Mouse (Mus musculus) embryonic fibroblast, embryonic 13.5 days (primary cell): ENCODE results near the gene Paics. TPM values are rescaled to one million over a fixed set of nuclear protein-coding genes. Genes with fewer than 3 reads are reported as not detected.
"Not testable (repeated sequence)": the region's sequence is repeated elsewhere in the genome, so short reads cannot be mapped to it uniquely, and the experiment has no call there.

Experiments used
- H3K27ac ChIP-seq: 2 replicates; pipeline ENCODE4 v1.5.1; 2012; ENCODE audit warnings: low read length, control low read depth, inconsistent platforms; ENCODE audit not compliant: insufficient read depth
- H3K4me1 ChIP-seq: 2 replicates; pipeline ENCODE4 v1.6.1; 2011; ENCODE audit warnings: low read length; ENCODE audit not compliant: control insufficient read depth, insufficient read depth
- H3K4me3 ChIP-seq: 2 replicates; pipeline ENCODE4 v1.5.1; 2011; ENCODE audit warnings: mild to moderate bottlenecking, control low read depth, low read length; ENCODE audit not compliant: insufficient read depth
- CTCF ChIP-seq: IDR thresholded peaks from 2 replicates; pipeline ENCODE4 v1.5.1; 2011; ENCODE audit warnings: mild to moderate bottlenecking, control low read depth, low read length, moderate library complexity, borderline replicate concordance; ENCODE audit not compliant: insufficient read depth
- POLR2A ChIP-seq: IDR thresholded peaks from 2 replicates; pipeline ENCODE4 v1.6.1; 2011; ENCODE audit warnings: low read depth, mild to moderate bottlenecking, control low read depth, low read length, moderate library complexity
- polyA plus RNA-seq: library from polyadenylated mRNA; stranded (reverse); fragments of >200 nt; gene quantifications from 2 replicates; pipeline ENCODE4 v1.2.4, GENCODE M21; 2011; ENCODE audit warnings: low read depth; ENCODE audit not compliant: missing spikeins, insufficient read length

The Paics gene
- polyA plus RNA-seq, 1 experiment = 173 TPM

DNA sequence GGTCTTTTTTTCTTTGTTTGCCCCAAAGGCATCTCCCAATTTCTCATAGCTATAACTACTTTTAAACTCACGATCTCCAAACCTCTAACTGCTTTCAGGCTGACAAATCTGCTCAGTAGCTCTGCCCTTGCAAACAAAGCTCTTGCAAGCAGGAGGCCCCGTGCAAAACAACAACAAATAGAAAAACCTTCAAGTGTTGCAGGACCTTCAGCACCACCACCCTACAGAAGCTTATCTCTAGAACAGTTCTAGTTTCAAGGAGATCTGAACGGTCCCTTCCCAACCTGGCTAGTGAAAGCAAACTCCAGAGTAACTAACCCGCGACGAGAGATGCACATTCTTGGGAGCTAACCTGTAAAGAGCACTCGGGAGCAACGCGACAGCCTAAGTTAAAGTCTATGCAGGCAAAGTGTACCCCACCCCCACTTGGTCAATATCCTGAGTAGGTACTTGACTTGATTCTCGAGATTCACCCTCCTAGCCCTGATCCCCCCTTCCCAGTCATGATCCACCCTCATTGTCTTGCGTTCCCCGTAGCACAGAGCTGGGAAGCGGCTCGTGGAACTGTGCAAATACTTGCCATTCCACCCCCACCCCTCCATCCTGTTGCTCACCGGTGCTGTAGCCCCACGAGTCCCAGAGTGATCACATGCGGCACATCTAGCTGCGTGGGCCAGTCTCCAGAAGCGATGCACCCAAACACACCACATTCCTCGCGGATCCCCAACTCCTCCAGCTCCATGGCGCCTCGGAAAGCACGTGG, 583 bp upstream of the Paics start:
- TF ChIP-seq CTCF = no peak
- no peak for TF ChIP-seq POLR2A
- Histone ChIP-seq H3K27ac (0 out of 2 replicates have a peak overlapping the region, but pooled peaks have one; percentile 4), H3K4me1 (0 out of 2 replicates have a peak, but pooled peaks cover 4% of the 10 kb centered on the region)

DNA sequence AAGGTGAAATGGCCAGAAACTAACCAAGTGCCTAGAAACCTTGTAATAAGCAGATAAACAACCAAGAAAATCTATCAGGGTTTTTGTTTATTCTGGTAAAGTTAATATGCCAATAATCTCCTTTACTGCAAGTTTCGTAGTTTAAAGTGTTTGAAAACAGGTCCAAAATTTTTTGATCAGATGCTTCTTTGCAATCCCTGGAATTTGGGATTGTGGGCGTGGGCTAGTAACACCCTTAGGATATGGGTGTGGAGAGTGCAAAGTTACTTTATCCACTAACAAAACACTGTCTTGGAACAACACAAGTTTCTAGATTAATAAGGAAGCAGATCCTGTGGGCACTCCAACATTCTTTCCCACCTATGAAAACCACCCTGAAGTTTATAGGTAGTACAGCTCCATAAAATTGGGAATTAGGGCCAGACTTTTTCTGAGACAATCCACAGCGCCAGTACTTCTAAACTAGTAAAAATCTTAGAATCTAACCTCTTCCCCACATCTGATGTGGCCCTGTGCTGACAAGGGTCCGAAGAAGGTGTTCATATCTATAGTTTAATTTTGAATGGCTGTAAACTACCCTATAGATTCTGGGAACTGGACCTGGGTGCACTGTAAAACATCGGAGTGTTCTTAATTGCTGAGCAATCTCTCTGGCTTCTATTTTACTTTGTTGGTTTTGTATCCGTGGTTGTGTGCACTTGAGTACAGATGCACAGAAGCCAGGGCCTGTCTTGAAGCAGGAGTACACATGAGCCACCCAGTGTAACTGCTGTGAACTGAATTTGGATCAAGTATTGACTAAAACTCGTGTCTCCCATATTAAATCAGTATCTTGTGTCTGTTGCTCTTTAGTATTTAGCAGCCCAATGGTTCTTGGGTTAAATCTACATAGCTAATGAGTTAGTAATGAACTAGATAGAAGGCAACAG, 1.3 kb downstream of the Paics start:
- peak overlapping the region; percentile 92 for H3K4me3 ChIP-seq
- 0 out of 2 replicates have a peak, but pooled peaks cover 4% of the 10 kb centered on the region for H3K4me1 ChIP-seq
- H3K27ac ChIP-seq = peak overlapping the region; percentile 54
- TF ChIP-seq CTCF (no peak), POLR2A (no peak)

More for the DNA sequence above, 583 bp upstream of the Paics start:
- H3K4me3 ChIP-seq = peak overlapping the region; percentile 60

- Histone ChIP-seq H3K27ac (no peak overlapping the region), H3K4me3 (no peak overlapping the region), H3K4me1 (0 out of 2 replicates have a peak, but pooled peaks cover 2% of the 10 kb centered on the region)
- TF ChIP-seq CTCF (no peak), POLR2A (no peak)
These were observed 2.7 kb downstream of the Paics start for GRCm38 (mm10) chr5:76953794-76954193.

DNA sequence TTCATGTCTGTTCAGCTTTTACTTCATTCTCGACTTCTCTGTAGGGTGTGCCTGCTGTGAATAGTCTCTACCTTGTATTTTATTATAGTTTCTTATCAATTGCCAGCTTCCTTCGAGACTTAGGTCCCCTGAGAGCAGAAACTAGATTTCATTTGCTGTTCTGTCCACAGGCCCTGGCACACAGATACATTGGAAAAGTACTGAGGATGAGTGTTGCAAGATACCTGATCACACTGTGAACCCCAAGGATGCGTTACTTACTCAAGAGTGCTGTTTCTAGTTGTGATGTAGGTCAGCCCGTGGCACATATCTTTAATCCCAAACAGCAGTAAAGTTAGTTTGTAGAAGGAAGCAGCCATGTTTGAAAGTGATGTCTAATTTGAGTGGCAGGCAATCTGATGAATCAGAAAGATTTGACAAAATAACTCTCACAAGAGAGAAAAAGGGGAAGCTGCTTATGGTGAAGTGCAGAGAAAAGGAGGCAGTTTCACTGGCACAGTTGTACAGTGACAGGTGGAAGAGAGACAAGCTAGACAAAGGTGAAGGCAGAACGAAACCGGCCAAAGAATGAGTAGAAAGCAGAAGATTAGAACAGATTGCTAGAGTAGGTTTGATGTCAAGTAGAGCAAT, 3.3 kb downstream of the Paics start:
- TF ChIP-seq CTCF (no peak), POLR2A (no peak)
- no peak overlapping the region for H3K27ac ChIP-seq
- 0 out of 2 replicates have a peak, but pooled peaks cover 2% of the 10 kb centered on the region for H3K4me1 ChIP-seq
- H3K4me3 ChIP-seq = no peak overlapping the region

GRCm38 (mm10) chr5:76955474-76955873, 4.4 kb downstream of the Paics start:
- Histone ChIP-seq H3K4me3 (no peak overlapping the region), H3K27ac (no peak overlapping the region), H3K4me1 (peaks cover 4% of the 10 kb centered on the region)
- TF ChIP-seq CTCF (no peak), POLR2A (no peak)

GRCm38 (mm10) chr5:76957954-76958353, 6.8 kb downstream of the Paics start:
- TF ChIP-seq CTCF (no peak), POLR2A (no peak)
- Histone ChIP-seq H3K4me3 (no peak overlapping the region), H3K4me1 (peaks cover 10% of the 10 kb centered on the region), H3K27ac (no peak overlapping the region)

DNA sequence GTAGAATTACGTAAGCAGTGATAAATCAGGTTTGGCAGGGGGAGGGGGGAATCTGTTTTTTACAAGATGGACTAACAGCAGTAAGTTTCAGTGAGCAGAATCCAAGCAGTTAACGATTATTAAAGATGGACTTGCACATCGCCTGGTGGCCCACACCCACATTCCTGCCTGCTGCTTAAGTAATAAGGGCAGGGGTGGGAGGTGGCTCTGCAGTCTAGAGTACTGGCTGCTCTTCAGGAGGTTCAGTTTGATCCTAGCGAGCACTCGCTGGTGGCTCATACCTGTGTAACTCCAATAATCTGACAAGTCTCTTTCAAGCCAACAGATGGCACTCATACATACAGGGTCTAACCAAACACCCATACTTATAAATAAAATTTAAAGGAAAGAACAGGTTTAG, 8.5 kb downstream of the Paics start:
- Histone ChIP-seq H3K27ac (no peak overlapping the region), H3K4me1 (peaks cover 10% of the 10 kb centered on the region), H3K4me3 (no peak overlapping the region)
- TF ChIP-seq POLR2A (no peak), CTCF (no peak)

- peak overlapping the region; percentile 97 for H3K27ac ChIP-seq
- no peak overlapping the region for H3K4me3 ChIP-seq
- peaks cover 10% of the 10 kb centered on the region for H3K4me1 ChIP-seq
- TF ChIP-seq POLR2A = no peak
- no peak for TF ChIP-seq CTCF
These were observed 11.4 kb downstream of the Paics start for GRCm38 (mm10) chr5:76962545-76962944.

GRCm38 (mm10) chr5:76964651-76965050, 13.5 kb downstream of the Paics start:
- H3K4me3 ChIP-seq = no peak overlapping the region
- no peak overlapping the region for H3K27ac ChIP-seq
- TF ChIP-seq CTCF (peak; percentile 20; the same call in 1 of the 2 replicates), POLR2A (no peak)
- H3K4me1 ChIP-seq = peaks cover 10% of the 10 kb centered on the region

DNA sequence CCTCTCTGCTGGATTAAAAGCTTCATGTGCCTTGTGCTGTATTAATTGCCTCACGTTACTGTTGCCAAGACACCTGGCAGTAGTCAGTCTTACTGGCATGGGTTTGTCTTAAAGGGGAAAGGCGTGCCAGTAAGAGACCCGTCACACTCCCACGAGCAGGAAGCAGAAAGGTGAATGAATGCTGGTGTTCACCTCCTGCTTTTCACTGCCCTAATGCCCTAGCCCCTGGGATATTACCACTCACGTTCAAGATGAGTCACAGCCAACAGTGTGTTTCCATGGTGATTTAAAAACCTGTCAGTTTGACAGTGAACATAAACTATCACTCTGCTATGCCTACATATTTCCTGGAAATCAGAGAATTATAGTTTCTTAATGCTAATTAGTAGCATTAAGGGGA, 18.1 kb downstream of the Paics start:
- Histone ChIP-seq H3K4me3 (no peak overlapping the region), H3K27ac (no peak overlapping the region), H3K4me1 (no peaks in the 10 kb centered on the region)
- TF ChIP-seq CTCF = no peak
- no peak for TF ChIP-seq POLR2A

GRCm38 (mm10) chr5:76971115-76971514, 20.0 kb downstream of the Paics start:
- H3K27ac ChIP-seq, H3K4me3 ChIP-seq, H3K4me1 ChIP-seq: not testable (repeated sequence)
